Mouse (Mus musculus) MEL (cell line): Measurements from ENCODE around the gene Lsamp.

ENCODE experiments used
- BHLHE40 ChIP-seq: IDR thresholded peaks from 2 replicates; pipeline ENCODE4 v1.6.1; 2012; ENCODE audit warnings: low read depth, mild to moderate bottlenecking, inconsistent platforms, low read length, improper control_type of control experiment, borderline replicate concordance
- CTCF ChIP-seq, 3 experiments: IDR thresholded peaks in 2 of 3; conservative IDR thresholded peaks in 1 of 3; 2 replicates each; pipeline ENCODE4 v1.5.1; 2011 to 2012; ENCODE audit warnings: low read length in 3 of 3, low read depth in 2 of 3, mild to moderate bottlenecking in 2 of 3, improper control_type of control experiment in 1 of 3, inconsistent platforms in 1 of 3, mixed read lengths in 1 of 3, moderate library complexity in 1 of 3; ENCODE audit not compliant: control insufficient read depth in 1 of 3, insufficient read depth in 1 of 3, poor library complexity in 1 of 3, severe bottlenecking in 1 of 3
- E2F4 ChIP-seq: IDR thresholded peaks from 2 replicates; pipeline ENCODE4 v1.6.1; 2011; ENCODE audit warnings: low read depth, low read length, improper control_type of control experiment, borderline replicate concordance
- EP300 ChIP-seq, 2 experiments: IDR thresholded peaks; 2 replicates each; pipeline ENCODE4 v1.6.1; 2011; ENCODE audit warnings: improper control_type of control experiment in 2 of 2, low read length in 2 of 2, low read depth in 1 of 2, mild to moderate bottlenecking in 1 of 2
- MEF2A ChIP-seq: IDR thresholded peaks from 2 replicates; pipeline ENCODE4 v1.6.1; 2014; ENCODE audit warnings: low read depth, mild to moderate bottlenecking, inconsistent platforms, low read length, improper control_type of control experiment; ENCODE audit not compliant: poor library complexity, insufficient replicate concordance, severe bottlenecking; ENCODE audit errors: extremely low read depth
- MYB ChIP-seq: IDR thresholded peaks from 2 replicates; pipeline ENCODE4 v1.6.1; 2011; ENCODE audit warnings: mild to moderate bottlenecking, low read depth, low read length, improper control_type of control experiment
- MYC ChIP-seq: IDR thresholded peaks from 2 replicates; pipeline ENCODE4 v1.6.1; 2011; ENCODE audit warnings: low read depth, mild to moderate bottlenecking, low read length, improper control_type of control experiment, moderate library complexity
- POLR2A ChIP-seq, 2 experiments: IDR thresholded peaks; 2 replicates each; pipeline ENCODE4 v1.6.1; 2011 to 2012; ENCODE audit warnings: low read length in 2 of 2, mild to moderate bottlenecking in 2 of 2, control low read depth in 1 of 2, improper control_type of control experiment in 1 of 2, low read depth in 1 of 2, moderate library complexity in 1 of 2; ENCODE audit not compliant: control insufficient read depth in 1 of 2, insufficient read depth in 1 of 2, poor library complexity in 1 of 2
- SIN3A ChIP-seq: IDR thresholded peaks from 2 replicates; pipeline ENCODE4 v1.6.1; 2012; ENCODE audit warnings: low read length, improper control_type of control experiment, inconsistent platforms
- SMC3 ChIP-seq: IDR thresholded peaks from 2 replicates; pipeline ENCODE4 v1.6.1; 2011; ENCODE audit warnings: low read depth, low read length, improper control_type of control experiment
- TBP ChIP-seq: IDR thresholded peaks from 2 replicates; pipeline ENCODE4 v1.8.0; 2011; ENCODE audit warnings: low read depth, low read length, improper control_type of control experiment
- USF1 ChIP-seq: IDR thresholded peaks from 2 replicates; pipeline ENCODE4 v1.6.1; 2014; ENCODE audit warnings: low read depth, mild to moderate bottlenecking, inconsistent platforms, low read length, improper control_type of control experiment, moderate library complexity

- no peak for TF ChIP-seq SIN3A
- TF ChIP-seq TBP, result no peak
- no peak for TF ChIP-seq CTCF (IDR thresholded peaks at IDR 0.05 in 2 of 3, conservative IDR thresholded peaks at IDR 0.05 in 1 of 3; ENCODE audit: control insufficient read depth in 1 of 3, insufficient read depth in 1 of 3, low read depth in 2 of 3, low read length in 3 of 3, poor library complexity in 1 of 3, severe bottlenecking in 1 of 3)
- no peak for TF ChIP-seq BHLHE40
- no peak for TF ChIP-seq E2F4
- no peak for TF ChIP-seq MYC
- no peak for TF ChIP-seq EP300 (IDR thresholded peaks at IDR 0.05; ENCODE audit: low read depth in 1 of 2, low read length in 2 of 2)
- TF ChIP-seq POLR2A (IDR thresholded peaks at IDR 0.05; ENCODE audit: control insufficient read depth in 1 of 2, insufficient read depth in 1 of 2, low read depth in 1 of 2, low read length in 2 of 2, poor library complexity in 1 of 2), result no peak
- no peak for TF ChIP-seq MEF2A
- TF ChIP-seq SMC3, result no peak
- TF ChIP-seq USF1, result no peak
- TF ChIP-seq MYB, result no peak
Measured at GRCm38 (mm10) chr16:41786704-41787103, 1802.5 kb downstream of the Lsamp start.
